Mouse (Mus musculus) B cell, adult 2 months (primary cell): ENCODE results near the gene Mrm3.
A peak's percentile ranks its signal among the peaks of the same experiment; 100 is the strongest.
"Not testable (repeated sequence)": the region's sequence is repeated elsewhere in the genome, so short reads cannot be mapped to it uniquely, and the experiment has no call there.

Source experiments
- DNase-seq, 2 experiments: peaks; one replicate each; pipeline ENCODE4 v3.0.0; 2022

Mrm3 gene

DNA sequence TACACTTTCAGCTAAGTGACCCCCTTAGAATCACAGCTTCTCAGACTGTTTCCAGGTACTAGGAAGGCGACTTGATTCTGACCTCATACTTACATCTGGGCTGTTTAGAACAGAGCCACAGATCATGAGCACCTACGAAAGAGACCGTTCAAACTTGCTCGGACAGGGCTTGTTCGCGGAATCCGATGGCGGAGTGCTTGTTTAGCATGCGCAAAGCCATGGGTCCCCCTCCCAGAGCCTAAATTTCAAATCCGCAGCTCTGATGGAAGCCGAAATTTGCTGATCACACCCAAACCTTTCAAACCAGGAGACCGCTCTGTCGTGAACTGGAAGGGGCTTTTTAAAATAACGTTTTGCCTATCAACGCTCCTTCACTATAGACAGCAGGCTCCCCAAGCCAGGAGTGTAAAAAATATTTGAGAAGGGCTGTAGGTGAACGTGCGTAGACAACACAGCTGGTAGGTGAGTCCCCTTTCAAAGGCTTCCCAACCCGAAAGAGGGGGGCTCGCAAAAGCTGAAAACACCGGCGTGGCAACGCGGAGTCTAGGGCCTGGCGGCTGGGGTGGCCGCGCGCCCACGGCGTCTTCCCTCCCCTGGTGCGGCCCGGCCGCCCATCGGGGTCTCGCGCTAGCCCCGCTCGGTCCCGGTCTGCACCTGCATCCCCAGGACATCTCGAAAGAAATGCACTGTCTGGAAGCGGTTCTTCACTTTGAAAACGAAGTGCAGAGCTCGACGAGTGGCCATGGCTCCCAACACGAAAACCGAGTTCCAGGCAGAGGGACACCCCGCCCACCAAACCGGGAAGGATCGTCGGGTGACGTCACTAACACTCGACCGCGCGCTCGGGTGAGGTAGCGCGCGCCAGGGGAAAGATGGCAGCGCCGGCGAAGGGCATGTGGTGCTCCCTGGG is at the start of gene Mrm3, which contains the start of gene Glod4:
Gene Mrm3, plus strand, starts transcription at position 815 of the 910 bp plus-strand sequence.
Gene Glod4, minus strand, starts transcription at position 825 of the 910 bp plus-strand sequence.
- peak; percentile 94 for DNase-seq

DNA sequence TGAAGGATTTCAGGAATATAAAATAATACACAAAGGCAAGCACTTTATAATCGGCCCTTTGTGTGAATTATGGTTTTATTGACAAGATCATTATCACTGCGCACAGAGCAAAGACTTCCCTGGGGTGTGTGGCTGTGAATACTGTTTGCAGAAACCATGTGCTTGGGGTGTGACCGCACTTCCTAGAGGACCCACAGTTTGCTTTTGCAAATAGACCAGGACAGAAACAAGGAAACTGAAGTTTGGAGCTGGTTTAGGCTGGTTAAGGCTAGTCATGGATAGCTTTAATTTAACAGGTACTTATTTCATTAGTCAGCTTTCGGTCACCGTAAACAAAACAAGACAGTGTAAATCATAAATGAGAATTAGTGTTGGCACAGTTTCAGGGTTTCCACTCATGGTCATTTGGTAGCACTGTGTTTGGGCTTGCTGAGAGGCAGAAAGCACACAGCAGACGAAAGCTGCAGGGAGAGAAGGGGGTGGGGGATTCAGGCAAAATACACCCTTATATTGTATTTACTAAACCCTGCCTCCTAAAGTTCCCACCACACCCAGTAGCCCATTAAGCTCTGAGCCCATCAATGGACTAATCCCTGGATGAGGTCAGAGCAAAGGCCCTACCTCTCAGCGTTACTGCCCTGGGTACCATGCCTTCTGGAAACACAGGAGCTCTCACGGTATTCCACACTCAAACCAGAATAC is 47.1 kb upstream of the Mrm3 start:
- DNase-seq = no peak

DNA sequence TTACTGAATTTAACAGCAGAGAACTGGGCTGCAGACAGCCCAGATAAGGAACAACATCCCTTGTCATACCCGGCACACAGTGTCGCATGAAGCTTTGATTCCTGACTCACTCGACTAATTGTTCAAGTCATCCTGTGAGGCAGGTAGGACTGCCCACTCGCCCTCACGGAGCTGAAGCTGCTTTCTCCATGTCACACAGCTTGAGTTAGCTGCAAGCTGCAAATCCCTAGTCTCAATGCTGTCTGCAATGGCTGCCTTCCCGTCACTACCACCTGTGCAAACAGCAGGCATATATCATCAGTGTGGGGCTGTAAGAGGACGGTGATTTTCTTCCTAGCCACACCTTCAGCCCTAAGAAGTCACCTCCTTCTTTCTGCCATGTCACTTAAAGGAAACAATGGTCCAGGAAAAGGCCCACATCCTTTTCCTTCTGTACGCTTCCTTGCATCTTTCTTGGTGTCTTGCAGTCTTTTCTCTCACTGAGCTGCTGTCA is 46.5 kb upstream of the Mrm3 start:
- no peak for DNase-seq

- DNase-seq = peak; percentile 71 to 75
These were observed 41.5 kb upstream of the Mrm3 start for GRCm38 (mm10) chr11:76201761-76202674.

DNA sequence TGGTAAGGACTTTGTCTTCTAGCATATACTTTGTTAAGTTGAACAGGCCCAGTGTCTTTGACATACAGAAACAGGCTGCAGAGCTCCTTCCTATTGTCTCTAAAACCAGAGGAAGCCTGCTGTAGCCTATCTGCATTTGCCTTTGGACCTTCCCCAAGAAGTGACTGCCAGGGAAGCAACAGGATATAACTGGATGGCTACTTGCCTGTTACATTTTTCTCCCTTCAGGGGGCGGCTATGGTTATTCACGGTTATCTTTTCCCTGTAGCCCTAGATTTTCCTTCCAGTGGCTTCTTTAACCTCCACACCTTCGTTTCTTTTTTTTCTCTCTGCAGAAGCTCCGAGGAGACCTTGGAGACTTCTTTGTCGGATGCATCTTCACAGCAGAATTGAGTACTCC is 36.7 kb upstream of the Mrm3 start:
- DNase-seq = no peak

GRCm38 (mm10) chr11:76210228-76210985 is 33.1 kb upstream of the Mrm3 start:
- DNase-seq = no peak

GRCm38 (mm10) chr11:76211595-76211994 is 31.9 kb upstream of the Mrm3 start:
- DNase-seq = not testable (repeated sequence)

DNA sequence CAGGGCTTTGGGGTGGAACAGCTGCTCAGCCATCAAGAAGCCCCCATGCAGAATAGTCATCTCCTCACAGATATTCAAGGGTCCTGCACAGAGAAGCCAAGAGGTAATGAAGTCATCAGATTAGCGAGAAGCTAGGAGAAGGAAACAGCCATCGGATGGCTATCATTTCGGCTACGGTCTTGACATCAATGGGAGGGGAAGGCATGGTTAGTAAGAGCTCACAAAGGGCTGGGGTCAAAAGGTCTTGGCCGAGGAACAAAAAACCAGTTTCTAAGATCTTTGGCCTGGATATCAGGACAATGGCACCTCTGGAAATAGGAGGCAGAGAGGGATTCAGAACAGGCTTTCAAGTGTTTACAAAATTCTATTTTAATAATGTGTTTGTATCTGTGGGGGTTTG is 29.7 kb upstream of the Mrm3 start:
- DNase-seq = no peak

DNA sequence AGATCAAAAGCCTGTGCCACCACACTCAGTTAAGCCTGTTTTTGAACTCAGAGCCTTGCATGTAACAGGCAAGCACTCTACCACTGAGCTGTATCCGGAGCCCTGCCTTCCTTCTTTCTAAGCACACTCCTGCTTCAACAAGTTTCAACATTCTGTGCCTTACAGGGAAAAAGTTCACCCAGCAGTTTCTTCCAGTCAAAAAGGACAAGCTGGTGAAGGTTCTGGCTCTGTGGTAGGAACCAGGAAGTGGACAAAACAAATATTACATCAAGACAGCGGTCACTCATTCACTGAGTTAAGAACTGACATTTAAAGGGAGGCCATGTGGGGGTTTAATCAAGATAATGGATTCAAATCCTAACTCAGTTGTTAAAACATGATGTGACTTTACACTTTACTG is 28.5 kb upstream of the Mrm3 start:
- DNase-seq = no peak

DNA sequence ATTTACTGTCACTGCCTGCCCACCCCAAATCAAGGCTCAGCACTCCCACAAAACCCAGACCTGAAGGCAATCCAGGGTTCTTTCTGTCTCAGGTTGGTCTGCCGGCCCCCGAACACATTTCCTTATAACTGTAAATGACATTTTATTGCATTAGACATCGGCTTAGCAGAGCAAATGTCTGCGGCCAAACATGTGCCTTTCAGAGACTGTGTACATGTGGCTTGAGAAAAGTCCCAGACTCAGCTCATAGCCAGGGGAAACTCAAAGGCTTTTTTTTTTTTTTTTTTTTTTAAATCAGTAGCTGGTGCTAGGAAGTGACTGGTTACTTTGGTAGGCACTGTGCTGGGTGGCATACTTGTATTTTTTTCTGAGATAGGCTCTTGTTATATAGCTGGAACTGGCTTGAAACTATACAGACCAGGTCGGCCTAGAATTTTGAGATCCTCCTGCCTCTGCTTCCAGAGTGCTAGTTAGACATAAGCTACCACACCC is 27.4 kb upstream of the Mrm3 start:
- no peak for DNase-seq

GRCm38 (mm10) chr11:76216681-76217389 is 26.7 kb upstream of the Mrm3 start:
- DNase-seq = peak in 1 of 2 experiments; percentile 5

DNA sequence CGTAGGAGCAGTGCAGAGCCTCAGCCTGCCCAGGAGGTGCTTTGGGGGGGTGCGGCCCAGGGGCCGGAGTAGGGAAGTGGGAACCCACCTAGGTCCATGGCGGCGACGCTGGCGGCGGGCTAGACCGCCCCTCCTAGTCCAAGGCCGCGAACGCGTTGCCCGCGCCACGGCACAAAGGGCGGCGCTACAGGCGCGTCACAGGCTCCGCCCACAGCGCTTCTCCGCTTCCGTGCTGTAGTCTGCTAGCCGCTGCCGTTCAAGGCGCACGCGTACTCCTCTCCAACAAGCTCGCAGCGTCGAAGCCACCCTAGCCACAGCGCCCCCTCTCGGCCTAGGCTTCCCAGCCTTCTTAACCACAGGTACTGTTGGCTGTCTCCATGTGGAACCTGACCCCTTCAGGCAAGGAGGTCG is 26.1 kb upstream of the Mrm3 start, which contains the start of the genes Dbil5 and Gemin4:
Gene Dbil5, plus strand, starts transcription at position 219 of the 411 bp plus-strand sequence.
Gene Gemin4, minus strand, starts transcription at position 275 of the 411 bp plus-strand sequence.
- peak; percentile 98 to 99 for DNase-seq

DNA sequence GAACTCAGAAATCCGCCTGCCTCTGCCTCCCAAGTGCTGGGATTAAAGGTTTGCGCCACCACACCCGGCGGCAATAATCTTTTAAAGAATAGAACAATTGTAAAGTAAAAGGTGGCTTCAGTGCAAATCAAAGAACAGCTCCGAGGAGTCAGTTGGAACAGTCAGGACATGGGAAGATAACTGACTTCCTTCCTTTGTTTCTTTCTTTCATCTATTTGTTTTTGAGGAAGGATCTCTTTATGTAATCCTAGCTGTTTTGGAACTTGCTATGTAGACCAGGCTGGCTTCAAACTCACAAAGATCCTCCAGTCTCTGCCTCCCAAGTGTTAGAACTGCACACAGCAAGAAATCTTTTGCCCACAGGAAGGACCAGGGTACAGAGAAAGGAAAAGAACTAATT is 18.9 kb upstream of the Mrm3 start:
- no peak for DNase-seq

DNA sequence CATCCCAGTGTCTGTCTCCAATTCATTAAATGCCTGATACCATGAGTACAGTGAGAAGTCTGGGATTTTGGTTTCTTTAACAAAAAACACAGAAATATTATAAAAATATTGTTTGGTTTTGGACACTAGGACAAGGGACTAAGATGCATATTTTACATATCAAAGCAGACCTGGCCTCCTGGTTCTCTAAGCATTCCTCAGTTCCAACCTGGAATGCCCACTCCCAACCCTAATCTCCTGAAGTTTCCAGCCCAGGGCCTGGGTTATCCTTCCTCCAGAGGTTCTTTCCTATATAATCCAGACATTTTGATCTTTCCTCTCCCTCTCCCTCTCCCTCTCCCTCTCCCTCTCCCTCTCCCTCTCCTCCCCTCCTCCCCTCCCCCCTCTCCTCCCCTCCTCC is 18.5 kb upstream of the Mrm3 start:
- no peak for DNase-seq

GRCm38 (mm10) chr11:76236136-76236535 is 7.4 kb upstream of the Mrm3 start:
- no peak for DNase-seq

DNA sequence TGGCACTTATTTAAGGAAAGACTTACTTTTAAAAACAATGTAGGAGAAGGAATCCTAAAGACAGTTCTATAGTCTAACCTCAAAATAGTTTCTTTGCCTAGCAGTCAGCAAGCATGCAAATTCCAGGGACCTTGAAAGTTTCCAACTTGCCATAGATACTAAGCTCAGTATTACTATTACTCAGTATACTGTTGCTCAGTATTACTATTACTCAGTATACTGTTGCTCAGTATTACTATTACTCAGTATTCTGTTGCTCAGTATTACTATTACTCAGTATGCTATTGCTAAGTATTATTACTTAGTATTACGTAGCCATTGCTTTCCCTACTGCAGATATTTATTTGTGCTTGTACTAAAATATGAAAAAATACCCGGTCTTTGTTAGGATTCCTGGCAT is 3.8 kb upstream of the Mrm3 start:
- no peak for DNase-seq

DNA sequence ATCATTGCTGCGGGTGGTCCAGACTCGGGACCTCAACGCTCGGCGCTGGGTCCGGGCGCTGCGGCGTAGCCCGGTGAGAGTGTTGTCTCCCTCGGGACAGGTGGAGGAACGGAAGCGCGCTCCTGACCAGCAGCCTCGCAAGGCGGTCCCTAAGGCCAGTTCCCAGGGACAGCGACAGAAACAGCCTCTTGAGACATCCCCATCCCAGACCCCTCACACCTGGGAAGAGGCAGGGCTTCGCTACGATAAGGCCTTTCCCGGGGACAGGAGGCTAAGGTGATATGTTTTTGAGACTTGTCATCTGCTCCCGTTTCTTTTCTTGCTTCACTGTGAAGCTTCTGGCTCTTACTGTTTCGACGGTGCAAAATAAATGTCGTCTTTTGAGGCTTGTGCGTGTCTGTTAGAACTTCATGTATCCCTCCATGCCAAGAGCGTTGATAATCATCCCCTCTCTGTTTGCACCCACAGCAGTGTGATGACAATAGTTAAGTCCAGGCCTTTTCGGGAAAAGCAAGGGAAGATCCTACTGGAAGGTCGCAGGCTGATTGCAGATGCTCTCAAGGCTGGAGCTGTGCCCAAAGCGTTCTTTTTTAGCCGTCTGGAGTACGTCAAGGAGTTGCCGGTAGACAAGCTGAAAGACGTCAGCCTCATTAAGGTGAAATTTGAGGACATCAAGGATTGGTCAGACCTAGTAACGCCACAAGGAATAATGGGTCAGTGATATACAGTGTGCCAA is 464 bp downstream of the Mrm3 start:
- DNase-seq = no peak

- no peak for DNase-seq
These were observed 2.9 kb downstream of the Mrm3 start for GRCm38 (mm10) chr11:76246439-76246838.

DNA sequence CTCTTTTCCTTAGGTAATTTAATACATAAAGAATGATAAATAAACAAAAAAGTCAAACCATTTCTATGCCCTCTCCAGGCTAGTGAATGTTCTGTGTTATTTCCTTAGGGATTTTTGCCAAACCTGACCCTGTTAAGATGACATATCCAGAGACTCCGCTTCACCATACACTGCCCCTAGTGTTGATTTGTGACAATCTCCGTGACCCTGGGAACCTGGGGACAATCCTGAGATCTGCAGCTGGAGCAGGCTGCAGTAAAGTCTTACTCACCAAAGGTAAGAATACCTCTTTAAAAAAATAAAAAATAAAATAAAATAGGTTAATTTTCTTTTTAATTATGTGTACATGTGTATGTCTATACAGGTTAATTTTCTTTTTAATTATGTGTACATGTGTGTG is 3.7 kb downstream of the Mrm3 start:
- DNase-seq = no peak

DNA sequence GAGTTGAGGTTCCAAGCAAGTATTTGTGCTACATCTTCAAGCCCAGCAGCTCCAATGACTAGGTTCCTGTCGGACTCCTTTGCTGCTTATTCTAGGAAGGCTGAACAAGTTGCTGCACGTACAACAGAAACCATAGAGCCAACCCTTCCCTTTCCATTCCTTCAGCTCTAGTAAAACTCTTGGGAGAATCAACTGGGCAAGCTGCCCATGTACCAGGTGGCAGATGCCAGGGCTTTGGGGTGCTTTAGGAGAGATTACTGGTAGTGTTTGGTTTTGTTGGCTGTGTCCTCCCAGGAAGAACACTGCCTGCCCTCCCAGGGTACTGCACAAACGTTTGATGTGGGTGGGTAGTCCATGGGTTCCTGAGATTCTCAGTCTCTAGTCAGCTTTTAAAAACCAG is 8.5 kb downstream of the Mrm3 start:
- no peak for DNase-seq
